Mouse (Mus musculus) hindbrain, embryonic 13.5 days (tissue): ENCODE data around the gene Iqsec3. TPM values are rescaled to one million over a fixed set of nuclear protein-coding genes. Genes with fewer than 3 reads are reported as not detected.
"Not testable (repeated sequence)": the region's sequence is repeated elsewhere in the genome, so short reads cannot be mapped to it uniquely, and the experiment has no call there.

Experiments
- ATAC-seq: fragments of 200-750 bp; cut with Nextera tagmentation; 2 replicates; pipeline ENCODE4 v1.8.0; 2017; ENCODE audit warnings: moderate TSS enrichment; ENCODE audit not compliant: low FRiP score
- H3K27ac ChIP-seq: fragments of 300-500 bp; sonication (generic); 2 replicates; pipeline ENCODE4 v1.5.1; 2015; ENCODE audit warnings: inconsistent platforms, mild to moderate bottlenecking, moderate library complexity
- H3K27me3 ChIP-seq: fragments of 300-500 bp; sonication (generic); 2 replicates; pipeline ENCODE4 v1.6.1; 2015; ENCODE audit warnings: mild to moderate bottlenecking, inconsistent platforms
- H3K36me3 ChIP-seq: fragments of 300-500 bp; sonication (generic); 2 replicates; pipeline ENCODE4 v1.6.1; 2015; ENCODE audit warnings: mild to moderate bottlenecking, inconsistent platforms
- H3K4me1 ChIP-seq: fragments of 300-500 bp; sonication (generic); replicated peaks from 2 replicates; pipeline ENCODE4 v1.6.1; 2015; ENCODE audit warnings: inconsistent platforms
- H3K4me2 ChIP-seq: fragments of 300-500 bp; sonication (generic); 2 replicates; pipeline ENCODE4 v1.6.1; 2015; ENCODE audit warnings: inconsistent platforms, mild to moderate bottlenecking, moderate library complexity
- H3K4me3 ChIP-seq: fragments of 300-500 bp; sonication (generic); 2 replicates; pipeline ENCODE4 v1.5.1; 2015; ENCODE audit warnings: mild to moderate bottlenecking, inconsistent platforms
- H3K9ac ChIP-seq: fragments of 300-500 bp; sonication (generic); 2 replicates; pipeline ENCODE4 v1.6.1; 2015; ENCODE audit warnings: mild to moderate bottlenecking, inconsistent platforms
- H3K9me3 ChIP-seq: fragments of 300-500 bp; sonication (generic); 2 replicates; pipeline ENCODE4 v1.6.1; 2016; ENCODE audit warnings: inconsistent platforms
- WGBS: fragments of 180-500 bp; shearing (Covaris S2); methylation state at CpG from one replicate; pipeline ENCODE4 v1.1.7; 2015; 5-methylcytosine and 5-hydroxymethylcytosine counted together
- polyA plus RNA-seq: library from polyadenylated mRNA; unstranded; fragments of >200 nt; fragmentation: Nextera tagmentation; extraction: Ambion mirVana; gene quantifications from 2 replicates; pipeline ENCODE4 v1.2.1, GENCODE M21; 2015

Gene Iqsec3
- polyA plus RNA-seq, 1 experiment from 2014 or later, result 12.0 TPM

DNA sequence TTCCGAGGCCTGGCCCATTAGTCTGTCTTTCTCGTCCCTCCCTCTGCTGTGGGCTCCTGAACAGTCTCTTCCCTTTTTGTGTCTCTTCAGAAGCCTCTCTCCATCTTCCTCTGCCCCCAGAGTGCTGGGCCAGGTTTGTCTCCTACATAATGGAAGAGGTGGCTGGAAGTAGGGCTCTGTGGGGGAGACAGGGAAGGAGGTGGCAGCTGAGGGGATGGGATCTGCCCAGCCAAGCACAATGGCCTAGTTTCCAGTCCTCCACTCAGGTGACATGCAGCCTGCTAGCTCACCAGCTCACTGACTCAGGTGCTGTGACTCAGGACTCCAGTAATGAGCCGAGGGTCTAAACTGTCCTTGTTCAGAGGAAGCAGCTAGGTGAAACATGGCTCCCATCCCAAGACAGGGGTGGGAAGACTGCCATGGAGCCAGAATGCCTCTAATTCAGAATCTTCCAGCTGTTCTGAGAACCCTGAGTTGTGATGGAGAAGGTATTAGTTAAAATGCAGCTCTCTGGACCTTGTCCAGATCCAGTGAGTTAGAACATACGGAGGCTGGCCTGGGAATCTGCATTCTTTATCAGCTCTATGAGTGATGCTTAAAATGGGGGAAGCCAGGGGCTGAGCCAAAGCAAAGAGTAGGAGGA, 80.7 kb downstream of the Iqsec3 start:
- no peak for ATAC-seq

DNA sequence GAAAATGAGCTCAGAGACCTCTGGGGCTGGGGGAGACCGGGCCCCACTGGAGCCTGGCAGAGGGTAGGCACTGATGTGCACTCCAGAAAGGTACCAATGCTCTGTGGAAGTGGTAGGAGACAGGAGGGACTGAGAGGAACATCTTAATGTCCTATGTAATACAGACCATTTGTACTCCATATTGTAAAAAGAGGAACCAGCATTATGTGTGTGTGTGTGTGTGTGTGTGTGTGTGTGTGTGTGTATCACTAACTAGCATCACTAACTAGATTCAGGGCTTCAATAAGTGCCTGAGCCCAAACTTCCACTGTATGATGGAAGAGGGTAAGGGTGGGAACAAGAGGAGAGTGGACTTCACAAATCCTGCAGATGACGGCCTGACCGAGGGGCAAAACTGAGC, 88.1 kb downstream of the Iqsec3 start:
- Histone ChIP-seq H3K4me1 (peaks cover 33% of the 10 kb centered on the region), H3K4me2 (no peak overlapping the region), H3K27me3 (peaks cover 16% of the 10 kb centered on the region; the same call in 1 of the 2 replicates), H3K9me3 (no peaks in the 10 kb centered on the region), H3K36me3 (peaks cover 25% of the 10 kb centered on the region), H3K9ac (no peak overlapping the region), H3K27ac (no peak overlapping the region), H3K4me3 (no peak overlapping the region)
- ATAC-seq, result no peak
- WGBS, result 83% methylated on average over 3 of the region's 3 CpGs

More for the DNA sequence above, 80.7 kb downstream of the Iqsec3 start:
- H3K27me3 ChIP-seq, result no peaks in the 10 kb centered on the region
- H3K4me3 ChIP-seq, result no peak overlapping the region
- H3K4me2 ChIP-seq, result no peak overlapping the region
- no peak overlapping the region for H3K9ac ChIP-seq
- no peaks in the 10 kb centered on the region for H3K4me1 ChIP-seq
- no peak overlapping the region for H3K27ac ChIP-seq
- peaks cover 31% of the 10 kb centered on the region for H3K36me3 ChIP-seq
- WGBS, result 94% methylated on average over 4 of the region's 4 CpGs
- H3K9me3 ChIP-seq, result peaks cover 7% of the 10 kb centered on the region; the same call in 1 of the 2 replicates

DNA sequence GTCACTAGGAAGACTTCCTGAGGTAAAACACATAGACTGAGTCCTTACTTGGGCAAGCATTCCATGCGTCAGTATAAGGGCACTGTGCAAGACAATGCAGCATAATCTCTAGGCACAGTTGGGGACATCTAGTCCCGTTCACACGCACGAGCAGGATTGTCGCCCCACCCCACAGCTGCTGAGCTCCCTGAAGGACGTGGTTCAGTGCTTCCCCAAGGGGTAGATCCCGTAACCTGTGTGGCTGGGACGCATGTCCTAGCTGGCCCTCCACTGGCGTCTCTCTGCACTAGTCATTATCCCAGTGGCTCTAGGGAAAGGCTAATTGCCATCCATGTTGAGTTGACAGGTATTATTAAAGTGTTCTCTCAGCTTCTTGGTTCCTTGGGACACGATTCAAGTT, 91.4 kb downstream of the Iqsec3 start:
- no peaks in the 10 kb centered on the region for H3K9me3 ChIP-seq
- H3K27ac ChIP-seq, result no peak overlapping the region
- peaks cover 16% of the 10 kb centered on the region for H3K36me3 ChIP-seq
- no peak overlapping the region for H3K4me2 ChIP-seq
- peaks cover 17% of the 10 kb centered on the region; the same call in 1 of the 2 replicates for H3K27me3 ChIP-seq
- peaks cover 43% of the 10 kb centered on the region for H3K4me1 ChIP-seq
- ATAC-seq, result no peak
- no peak overlapping the region for H3K9ac ChIP-seq
- WGBS, result 49% methylated on average over 10 of the region's 10 CpGs
- no peak overlapping the region for H3K4me3 ChIP-seq

DNA sequence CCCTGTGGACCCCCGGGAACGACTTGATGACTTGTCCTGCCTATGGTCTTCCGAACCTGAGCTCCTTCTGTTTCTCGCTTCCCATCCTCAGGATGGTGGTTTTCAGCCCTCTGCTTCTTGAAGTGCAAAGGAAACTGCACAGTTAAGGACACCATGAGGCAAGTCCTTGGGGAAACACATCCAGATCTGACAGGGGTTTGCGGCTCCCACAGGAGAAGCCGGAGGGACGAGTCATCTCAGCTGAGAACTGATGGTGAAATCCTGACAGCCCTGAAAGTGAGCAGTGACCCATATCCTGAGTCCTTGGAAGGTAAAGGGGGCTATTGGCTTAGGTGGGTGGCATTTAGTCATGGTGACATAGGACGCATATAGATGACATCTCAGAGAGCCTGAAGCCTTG, 92.9 kb downstream of the Iqsec3 start:
- H3K4me3 ChIP-seq, result no peak overlapping the region
- no peak overlapping the region for H3K4me2 ChIP-seq
- WGBS, result 76% methylated on average over 8 of the region's 8 CpGs

DNA sequence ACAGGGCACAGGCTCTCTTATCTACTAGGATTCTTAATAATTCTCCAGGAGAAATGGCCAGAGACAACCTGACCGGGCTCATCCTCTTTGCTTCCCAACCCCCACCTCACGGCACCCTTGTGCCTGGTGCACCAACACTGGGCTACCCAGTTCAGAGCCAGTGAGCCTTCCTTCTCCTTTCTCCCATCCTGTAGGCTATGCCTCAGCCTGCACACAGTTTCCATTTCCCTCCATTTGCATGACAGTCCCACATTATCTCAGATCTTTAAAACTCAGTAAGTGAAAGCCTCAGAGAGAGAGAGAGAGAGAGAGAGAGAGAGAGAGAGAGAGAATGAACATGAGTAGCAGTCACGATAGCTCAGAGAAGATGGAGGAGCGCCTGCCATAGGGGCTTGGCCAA, 95.2 kb downstream of the Iqsec3 start:
- H3K27ac ChIP-seq, result 0 out of 2 replicates have a peak overlapping the region, but pooled peaks have one; percentile 18
- H3K4me1 ChIP-seq, result peaks cover 35% of the 10 kb centered on the region
- H3K9me3 ChIP-seq, result no peaks in the 10 kb centered on the region
- WGBS, result 54% methylated on average over 4 of the region's 4 CpGs
- no peak for ATAC-seq
- H3K9ac ChIP-seq, result no peak overlapping the region
- H3K4me3 ChIP-seq, result no peak overlapping the region
- peaks cover 7% of the 10 kb centered on the region; the same call in 1 of the 2 replicates for H3K27me3 ChIP-seq
- peaks cover 9% of the 10 kb centered on the region; the same call in 1 of the 2 replicates for H3K36me3 ChIP-seq
- no peak overlapping the region for H3K4me2 ChIP-seq

More for the DNA sequence above, 92.9 kb downstream of the Iqsec3 start:
- H3K4me1 ChIP-seq, result peaks cover 43% of the 10 kb centered on the region
- no peak overlapping the region for H3K9ac ChIP-seq
- peaks cover 17% of the 10 kb centered on the region for H3K36me3 ChIP-seq
- peaks cover 13% of the 10 kb centered on the region; the same call in 1 of the 2 replicates for H3K27me3 ChIP-seq
- no peak for ATAC-seq
- no peak overlapping the region for H3K27ac ChIP-seq
- H3K9me3 ChIP-seq, result no peaks in the 10 kb centered on the region

DNA sequence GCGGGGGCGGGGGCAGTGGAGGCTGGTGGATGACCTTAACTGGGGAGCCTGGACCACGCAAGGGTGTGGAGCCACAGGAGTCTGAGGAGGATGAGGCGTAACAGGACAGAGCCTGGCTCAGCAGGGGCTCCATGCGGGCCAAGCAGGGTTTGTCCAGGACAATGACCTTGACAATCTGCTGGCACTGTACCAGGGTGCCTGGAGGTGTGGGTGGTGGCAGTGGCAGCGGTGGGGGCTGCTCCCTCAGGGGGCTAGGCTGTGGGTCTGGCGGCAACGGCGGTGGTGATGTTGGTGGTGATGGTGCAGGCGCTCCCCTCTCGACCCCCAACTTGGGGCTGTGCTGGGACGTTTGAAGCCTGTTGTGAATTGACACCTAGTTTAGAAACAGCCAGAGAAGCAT, 97.3 kb downstream of the Iqsec3 start:
- Histone ChIP-seq H3K4me3 (no peak overlapping the region), H3K27me3 (0 out of 2 replicates have a peak, but pooled peaks cover 7% of the 10 kb centered on the region), H3K4me1 (peaks cover 15% of the 10 kb centered on the region), H3K9me3 (no peaks in the 10 kb centered on the region), H3K36me3 (peaks cover 9% of the 10 kb centered on the region; the same call in 1 of the 2 replicates), H3K9ac (no peak overlapping the region), H3K4me2 (no peak overlapping the region), H3K27ac (no peak overlapping the region)
- 79% methylated on average over 12 of the region's 12 CpGs for WGBS
- no peak for ATAC-seq

DNA sequence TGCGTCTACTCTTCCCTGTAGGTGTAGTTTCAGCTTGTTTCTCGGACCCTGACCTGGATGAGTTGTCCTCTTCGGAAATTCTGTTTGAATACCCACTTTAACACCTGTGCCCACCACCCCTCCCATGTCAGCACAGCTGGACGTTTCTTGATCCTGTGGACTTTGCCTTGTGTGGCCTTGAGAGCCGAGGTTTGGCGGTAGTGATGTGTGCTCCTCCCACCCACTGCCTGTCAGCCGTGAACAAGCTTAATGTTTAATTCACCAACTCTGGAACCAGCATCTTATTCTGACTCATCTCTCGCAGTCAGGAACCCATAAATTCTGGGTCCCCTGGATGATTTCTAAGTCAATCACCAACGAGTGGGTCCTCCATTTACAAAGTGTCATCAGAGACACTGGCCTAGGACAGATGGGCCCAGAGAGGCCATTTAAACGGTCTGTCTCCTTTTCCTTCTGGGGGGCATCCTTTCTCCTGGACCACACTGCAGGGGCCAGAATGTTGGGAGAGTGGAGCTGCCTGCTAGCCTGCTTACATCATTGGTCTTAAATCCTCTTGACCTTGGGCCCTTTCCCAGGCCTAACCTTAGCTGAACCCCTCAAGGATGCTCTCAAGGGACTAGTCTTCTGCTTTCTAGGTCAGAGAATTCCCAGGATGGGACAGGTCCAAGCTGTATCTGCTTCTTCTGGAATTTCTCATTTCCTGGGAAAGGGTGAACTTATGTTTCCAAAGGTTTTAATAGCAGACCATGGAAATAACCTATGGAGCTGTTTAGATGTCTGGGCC, 102.1 kb downstream of the Iqsec3 start:
- Histone ChIP-seq H3K27me3 (no peaks in the 10 kb centered on the region), H3K9me3 (no peaks in the 10 kb centered on the region), H3K27ac (no peak overlapping the region), H3K4me3 (no peak overlapping the region), H3K4me2 (no peak overlapping the region), H3K36me3 (peaks cover 6% of the 10 kb centered on the region; the same call in 1 of the 2 replicates), H3K9ac (no peak overlapping the region), H3K4me1 (no peaks in the 10 kb centered on the region; the same call in 1 of the 2 replicates)
- ATAC-seq, result no peak
- WGBS, result 73% methylated on average over 10 of the region's 10 CpGs

DNA sequence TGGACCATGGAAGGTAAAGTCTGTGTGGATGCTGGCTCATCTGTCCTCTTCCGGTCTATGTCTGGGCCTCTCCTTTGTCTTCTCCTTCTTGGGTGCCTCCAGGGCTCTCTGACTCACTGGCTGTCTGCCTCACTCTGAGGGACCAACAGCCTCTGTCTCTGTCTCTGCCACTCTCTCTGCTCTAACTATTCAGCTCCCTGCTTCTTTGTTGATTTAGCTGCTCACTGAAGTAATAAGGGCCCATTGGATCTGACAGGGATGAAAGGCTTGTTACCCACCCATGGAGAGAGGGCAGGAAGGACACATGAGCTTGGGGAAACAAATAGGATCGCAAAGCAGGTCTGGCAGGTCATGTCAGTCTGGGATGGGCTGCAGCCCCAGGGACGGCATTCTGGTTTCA, 106.4 kb downstream of the Iqsec3 start:
- no peak for ATAC-seq

DNA sequence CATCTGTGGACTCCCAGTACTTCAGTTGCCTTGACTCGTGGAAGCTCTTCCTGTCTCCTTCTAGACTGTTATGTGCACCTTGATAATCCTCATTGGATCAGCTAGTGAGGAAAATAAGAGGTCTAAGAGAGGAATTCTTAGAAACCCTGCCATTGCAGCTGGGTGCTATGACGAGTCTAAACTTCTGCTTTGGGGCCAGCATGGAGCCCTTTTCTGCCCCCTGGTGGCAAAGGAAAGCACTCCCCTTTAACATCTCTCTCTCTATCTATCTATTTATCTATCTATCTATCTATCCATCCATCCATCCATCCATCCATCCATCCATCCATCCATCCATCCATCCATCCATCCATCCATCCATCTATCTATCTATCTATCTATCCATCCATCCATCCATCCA, 106.9 kb downstream of the Iqsec3 start:
- H3K27me3 ChIP-seq, ATAC-seq, H3K4me3 ChIP-seq, H3K9ac ChIP-seq, H3K36me3 ChIP-seq, H3K4me2 ChIP-seq, H3K27ac ChIP-seq, H3K4me1 ChIP-seq, H3K9me3 ChIP-seq: not testable (repeated sequence)
- 15% methylated on average over 2 of the region's 2 CpGs for WGBS

More for the DNA sequence above, 106.4 kb downstream of the Iqsec3 start:
- Histone ChIP-seq H3K4me2 (no peak overlapping the region), H3K9me3 (no peaks in the 10 kb centered on the region), H3K36me3 (no peaks in the 10 kb centered on the region), H3K9ac (no peak overlapping the region), H3K4me1 (peaks cover 9% of the 10 kb centered on the region; the same call in 1 of the 2 replicates), H3K4me3 (no peak overlapping the region), H3K27ac (no peak overlapping the region), H3K27me3 (no peaks in the 10 kb centered on the region)
- WGBS, result 74% methylated on average over 3 of the region's 3 CpGs

DNA sequence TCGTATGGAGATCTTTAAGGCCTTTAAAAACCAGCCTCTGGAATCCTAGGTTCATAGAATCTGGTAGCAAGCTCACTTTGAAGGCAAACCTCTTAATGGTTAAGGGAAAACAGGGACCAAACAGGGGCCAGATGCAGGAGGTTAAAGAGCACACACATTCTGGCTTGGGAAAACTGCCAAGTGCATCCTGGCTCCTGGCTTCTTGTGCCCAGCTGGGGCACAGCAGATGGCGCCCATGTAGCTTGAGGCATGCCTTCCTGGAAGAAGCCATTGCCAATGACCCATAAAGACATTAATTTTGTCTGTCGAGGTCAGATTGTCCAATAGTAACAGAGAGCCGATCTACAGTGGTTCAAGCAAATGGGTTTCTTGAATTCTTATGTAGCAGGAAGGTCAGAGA, 109.5 kb downstream of the Iqsec3 start:
- Histone ChIP-seq H3K36me3 (no peaks in the 10 kb centered on the region), H3K4me1 (peaks cover 9% of the 10 kb centered on the region; the same call in 1 of the 2 replicates), H3K4me3 (no peak overlapping the region), H3K9ac (no peak overlapping the region), H3K27ac (no peak overlapping the region), H3K4me2 (no peak overlapping the region), H3K27me3 (no peaks in the 10 kb centered on the region), H3K9me3 (no peaks in the 10 kb centered on the region)
- ATAC-seq, result no peak
- WGBS, result 65% methylated on average over 4 of the region's 4 CpGs

DNA sequence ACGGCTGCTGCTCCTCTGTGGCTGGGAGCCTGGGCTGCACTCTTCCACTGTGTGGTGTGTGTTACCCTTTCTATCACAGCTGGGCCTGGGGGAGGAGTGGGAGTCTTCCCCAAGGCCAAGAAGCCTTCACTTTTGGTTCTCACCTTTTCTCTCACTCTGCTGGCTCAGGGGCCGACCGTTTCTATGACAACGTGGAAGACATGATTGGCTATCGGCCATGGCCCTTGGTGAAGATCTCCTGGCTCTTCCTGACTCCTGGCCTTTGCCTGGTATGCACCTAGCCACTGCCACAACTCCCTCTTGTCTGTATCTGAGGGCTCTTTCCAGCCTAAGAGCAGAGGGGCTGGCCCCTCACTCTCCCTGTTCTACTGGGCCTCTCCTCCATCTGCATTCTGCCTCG, 110.4 kb downstream of the Iqsec3 start:
- Histone ChIP-seq H3K27ac (no peak overlapping the region), H3K27me3 (no peaks in the 10 kb centered on the region), H3K4me1 (peaks cover 9% of the 10 kb centered on the region; the same call in 1 of the 2 replicates), H3K4me2 (no peak overlapping the region), H3K36me3 (no peaks in the 10 kb centered on the region), H3K9ac (no peak overlapping the region), H3K9me3 (no peaks in the 10 kb centered on the region), H3K4me3 (no peak overlapping the region)
- 82% methylated on average over 6 of the region's 6 CpGs for WGBS
- no peak for ATAC-seq

DNA sequence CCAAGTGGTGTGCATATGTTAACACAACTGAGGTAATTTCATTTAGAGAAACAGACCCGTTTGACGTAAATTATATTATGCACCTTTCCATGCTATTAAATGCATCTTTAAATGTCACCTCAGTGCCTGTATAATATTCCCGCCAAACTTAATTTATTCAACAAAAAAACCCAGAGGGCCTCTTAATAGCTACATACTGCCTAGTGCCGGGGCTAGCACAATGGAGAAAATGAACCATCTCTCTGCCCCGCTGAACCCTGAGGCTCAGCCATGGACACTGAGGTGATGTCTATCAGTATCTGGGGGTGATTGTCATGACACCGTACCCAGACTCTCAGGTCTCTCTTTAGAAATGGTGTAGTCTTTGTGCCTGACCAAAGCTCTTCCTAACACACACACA, 116.2 kb downstream of the Iqsec3 start:
- Histone ChIP-seq H3K4me1 (no peaks in the 10 kb centered on the region; the same call in 1 of the 2 replicates), H3K36me3 (no peaks in the 10 kb centered on the region), H3K27me3 (0 out of 2 replicates have a peak, but pooled peaks cover 2% of the 10 kb centered on the region), H3K9ac (no peak overlapping the region), H3K4me2 (no peak overlapping the region), H3K27ac (no peak overlapping the region), H3K9me3 (no peaks in the 10 kb centered on the region), H3K4me3 (no peak overlapping the region)
- 64% methylated on average over 6 of the region's 6 CpGs for WGBS
- 0 out of 2 replicates have a peak, but pooled peaks have one; percentile 29 for ATAC-seq
